Comparison of ENCODE assay signal across 10 mouse cellular contexts in genomic region chr11:43349564-43349963, GRCm38 (mm10).
DNase-seq lines count a peak whose midpoint lies in the region; ATAC-seq and TF ChIP-seq lines count a peak whose summit lies in the region.
"Had no signal": no experiment of that assay in that cellular context is flagged by ENCODE, and none has a peak within 500 bp of the region (broad histone marks: within the 10 kb centered on the region; RNA-seq: fewer than 3 reads in every experiment).

No protein-coding gene starts in this region.

- no peak overlapping the region for H3K9ac ChIP-seq in forebrain, postnatal 0 days
- no peak overlapping the region for H3K9ac ChIP-seq in forebrain, embryonic 16.5 days (replicated peaks; ENCODE audit: low read depth, low read length)
- H3K9ac ChIP-seq in midbrain, embryonic 12.5 days (replicated peaks) = no peak overlapping the region
- H3K9ac ChIP-seq: embryonic facial prominence, embryonic 12.5 days; neural tube, embryonic 13.5 days had no signal

- H3K27ac ChIP-seq in forebrain, postnatal 0 days (ENCODE audit: low read depth, low read length) = no peak overlapping the region
- no peak overlapping the region for H3K27ac ChIP-seq in forebrain, embryonic 16.5 days (ENCODE audit: low read length)
- peak overlapping the region; percentile 20; the same call in 1 of the 2 replicates for H3K27ac ChIP-seq in midbrain, embryonic 12.5 days (replicated peaks)
- H3K27ac ChIP-seq in cerebellum, adult 2 months (ENCODE audit: insufficient read depth, low read length) = no peak overlapping the region
- H3K27ac ChIP-seq: embryonic facial prominence, embryonic 12.5 days; neural tube, embryonic 13.5 days had no signal

- H3K9me3 ChIP-seq in forebrain, postnatal 0 days (ENCODE audit: low read length) = no peaks in the 10 kb centered on the region
- H3K9me3 ChIP-seq in forebrain, embryonic 16.5 days (ENCODE audit: control insufficient read depth, low read length) = no peaks in the 10 kb centered on the region
- H3K9me3 ChIP-seq in midbrain, embryonic 12.5 days = no peaks in the 10 kb centered on the region
- H3K9me3 ChIP-seq: embryonic facial prominence, embryonic 12.5 days; neural tube, embryonic 13.5 days had no signal

- peaks cover 18% of the 10 kb centered on the region for H3K4me1 ChIP-seq in forebrain, postnatal 0 days (ENCODE audit: insufficient read depth)
- peaks cover 9% of the 10 kb centered on the region for H3K4me1 ChIP-seq in forebrain, embryonic 16.5 days (replicated peaks; ENCODE audit: control insufficient read depth, insufficient read depth, low read length)
- peaks cover 12% of the 10 kb centered on the region for H3K4me1 ChIP-seq in lung, adult 2 months (ENCODE audit: control insufficient read depth, insufficient read depth, low read length)
- peaks cover 15% of the 10 kb centered on the region for H3K4me1 ChIP-seq in midbrain, embryonic 12.5 days
- 0 out of 2 replicates have a peak, but pooled peaks cover 3% of the 10 kb centered on the region for H3K4me1 ChIP-seq in cerebellum, adult 2 months (ENCODE audit: control insufficient read depth, insufficient read depth, low read length)
- H3K4me1 ChIP-seq: embryonic facial prominence, embryonic 12.5 days had no signal

- no peak for DNase-seq in forebrain, postnatal 0 days
- peak; percentile 36 to 50 for DNase-seq in lung, adult 18-20 months
- DNase-seq in lung, adult 2 months = no peak
- DNase-seq in adrenal gland, postnatal 14 days = peak; percentile 51
- no peak for DNase-seq in cerebellum, adult 2 months
- DNase-seq in layer of hippocampus, adult 11-12 months (ENCODE audit: low spot score) = no peak

- H3K27me3 ChIP-seq in forebrain, postnatal 0 days (ENCODE audit: insufficient read depth, low read length) = no peaks in the 10 kb centered on the region
- no peaks in the 10 kb centered on the region for H3K27me3 ChIP-seq in forebrain, embryonic 16.5 days (replicated peaks; ENCODE audit: control insufficient read depth, insufficient read depth, low read length)
- H3K27me3 ChIP-seq in midbrain, embryonic 12.5 days = no peaks in the 10 kb centered on the region
- H3K27me3 ChIP-seq in cerebellum, adult 2 months (ENCODE audit: control insufficient read depth, insufficient read depth, low read length) = no peaks in the 10 kb centered on the region
- H3K27me3 ChIP-seq: embryonic facial prominence, embryonic 12.5 days; neural tube, embryonic 13.5 days had no signal

- TF ChIP-seq POLR2A in lung, adult 2 months (IDR thresholded peaks at IDR 0.05; ENCODE audit: borderline replicate concordance, extremely low read depth, low read depth, low read length) = no peak
- TF ChIP-seq POLR2A in cerebellum, adult 2 months (IDR thresholded peaks at IDR 0.05; ENCODE audit: borderline replicate concordance, insufficient read depth, low read length) = no peak

- ATAC-seq in forebrain, postnatal 0 days = no peak
- no peak for ATAC-seq in forebrain, embryonic 16.5 days
- no peak for ATAC-seq in midbrain, embryonic 12.5 days (ENCODE audit: low FRiP score, low read depth)

- no peak overlapping the region for H3K4me2 ChIP-seq in forebrain, postnatal 0 days (ENCODE audit: low read depth)
- H3K4me2 ChIP-seq in forebrain, embryonic 16.5 days (ENCODE audit: low read length) = no peak overlapping the region
- no peak overlapping the region for H3K4me2 ChIP-seq in midbrain, embryonic 12.5 days (replicated peaks)
- H3K4me2 ChIP-seq: embryonic facial prominence, embryonic 12.5 days; neural tube, embryonic 13.5 days had no signal

- TF ChIP-seq CTCF in forebrain, postnatal 0 days (IDR thresholded peaks at IDR 0.05; ENCODE audit: low read depth) = peak; percentile 39
- no peak for TF ChIP-seq CTCF in lung, adult 2 months (IDR thresholded peaks at IDR 0.05; ENCODE audit: insufficient read depth, low read length)
- no peak for TF ChIP-seq CTCF in cerebellum, adult 2 months (IDR thresholded peaks at IDR 0.05; ENCODE audit: borderline replicate concordance, insufficient read depth, low read depth, low read length)

- no peak overlapping the region for H3K4me3 ChIP-seq in forebrain, postnatal 0 days (ENCODE audit: low read depth, low read length)
- H3K4me3 ChIP-seq in forebrain, embryonic 16.5 days (replicated peaks; ENCODE audit: low read length) = no peak overlapping the region
- no peak overlapping the region for H3K4me3 ChIP-seq in lung, adult 2 months (replicated peaks; ENCODE audit: extremely low read depth, low read depth, low read length)
- no peak overlapping the region for H3K4me3 ChIP-seq in midbrain, embryonic 12.5 days
- no peak overlapping the region for H3K4me3 ChIP-seq in cerebellum, adult 2 months (replicated peaks; ENCODE audit: insufficient read depth, low read depth, low read length)
- H3K4me3 ChIP-seq: embryonic facial prominence, embryonic 12.5 days; neural tube, embryonic 13.5 days had no signal

- H3K36me3 ChIP-seq in forebrain, postnatal 0 days (ENCODE audit: insufficient read depth) = no peaks in the 10 kb centered on the region
- H3K36me3 ChIP-seq in forebrain, embryonic 16.5 days (ENCODE audit: control insufficient read depth, insufficient read depth) = no peaks in the 10 kb centered on the region
- H3K36me3 ChIP-seq in midbrain, embryonic 12.5 days = no peaks in the 10 kb centered on the region
- H3K36me3 ChIP-seq: embryonic facial prominence, embryonic 12.5 days; neural tube, embryonic 13.5 days had no signal

- WGBS in forebrain, postnatal 0 days = 66% methylated on average over 7 of the region's 7 CpGs
- WGBS in forebrain, embryonic 16.5 days = 63% methylated on average over 7 of the region's 7 CpGs
- WGBS in lung, adult 2 months = 40% methylated on average over 7 of the region's 7 CpGs
- WGBS in midbrain, embryonic 12.5 days = 51% methylated on average over 7 of the region's 7 CpGs
- 80% methylated on average over 7 of the region's 7 CpGs for WGBS in cerebellum, adult 2 months

Comparison
In these comparisons a context has a peak if more than half of its experiments do, and no peak if none do; other contexts are left out.
1. DNase-seq: peak in lung, adult 18-20 months (2 of 2) and adrenal gland, postnatal 14 days (single experiment); none in forebrain, postnatal 0 days (single experiment), lung, adult 2 months (single experiment), cerebellum, adult 2 months (0 of 2) and layer of hippocampus, adult 11-12 months (single experiment).